Mouse (Mus musculus) spleen, adult 2 months (tissue): ENCODE data around the gene Ephb6. TPM values are rescaled to one million over a fixed set of nuclear protein-coding genes. Genes with fewer than 3 reads are reported as not detected.
"Not testable (repeated sequence)": the region's sequence is repeated elsewhere in the genome, so short reads cannot be mapped to it uniquely, and the experiment has no call there.

ENCODE experiments used
- DNase-seq, 2 experiments: peaks; one replicate each; pipeline versions ENCODE4 v3.0.0 to v3.0.0-alpha.2; 2012 to 2021; ENCODE audit warnings: low spot score in 2 of 2, low read depth in 1 of 2
- H3K27ac ChIP-seq: fragments of 200-500 bp; 2 replicates; pipeline ENCODE4 v1.5.1; 2012; ENCODE audit warnings: low read length, inconsistent platforms; ENCODE audit not compliant: insufficient read depth
- H3K27me3 ChIP-seq: fragments of 200-500 bp; 2 replicates; pipeline ENCODE4 v1.6.1; 2012; ENCODE audit warnings: mild to moderate bottlenecking, moderate library complexity, low read length, inconsistent platforms; ENCODE audit not compliant: control insufficient read depth, insufficient read depth
- H3K36me3 ChIP-seq: fragments of 200-500 bp; 2 replicates; pipeline ENCODE4 v1.6.1; 2012; ENCODE audit warnings: mild to moderate bottlenecking, low read length, inconsistent platforms; ENCODE audit not compliant: control insufficient read depth, insufficient read depth
- H3K4me1 ChIP-seq: fragments of 200-500 bp; 2 replicates; pipeline ENCODE4 v1.6.1; 2011; ENCODE audit warnings: inconsistent platforms; ENCODE audit not compliant: control insufficient read depth, insufficient read depth, insufficient read length
- H3K4me3 ChIP-seq: fragments of 200-500 bp; 2 replicates; pipeline ENCODE4 v1.5.1; 2011; ENCODE audit warnings: mild to moderate bottlenecking, inconsistent platforms; ENCODE audit not compliant: insufficient read depth, insufficient read length; ENCODE audit errors: extremely low read depth
- CTCF ChIP-seq: fragments of 200-500 bp; IDR thresholded peaks from 2 replicates; pipeline ENCODE4 v1.5.1; 2011; ENCODE audit warnings: mild to moderate bottlenecking, inconsistent platforms; ENCODE audit not compliant: insufficient read depth, insufficient read length, insufficient replicate concordance; ENCODE audit errors: extremely low read depth
- POLR2A ChIP-seq: fragments of 200-500 bp; IDR thresholded peaks from 2 replicates; pipeline ENCODE4 v1.6.1; 2011; ENCODE audit warnings: low read depth, low read length, inconsistent platforms
- whole genome bisulfite sequencing: fragments of 180-500 bp; shearing (Covaris S2); methylation state at CpG from one replicate; pipeline ENCODE4 v1.1.7; 2018; 5-methylcytosine and 5-hydroxymethylcytosine counted together
- polyA plus RNA-seq: library from polyadenylated mRNA; depleted of rRNA; stranded (reverse); fragments of >200 nt; gene quantifications from 2 replicates; pipeline ENCODE4 v1.2.3, GENCODE M21; 2012; rRNA removed

Ephb6 gene
- 7.2 and 7.5 TPM in 2 replicates for polyA plus RNA-seq

DNA sequence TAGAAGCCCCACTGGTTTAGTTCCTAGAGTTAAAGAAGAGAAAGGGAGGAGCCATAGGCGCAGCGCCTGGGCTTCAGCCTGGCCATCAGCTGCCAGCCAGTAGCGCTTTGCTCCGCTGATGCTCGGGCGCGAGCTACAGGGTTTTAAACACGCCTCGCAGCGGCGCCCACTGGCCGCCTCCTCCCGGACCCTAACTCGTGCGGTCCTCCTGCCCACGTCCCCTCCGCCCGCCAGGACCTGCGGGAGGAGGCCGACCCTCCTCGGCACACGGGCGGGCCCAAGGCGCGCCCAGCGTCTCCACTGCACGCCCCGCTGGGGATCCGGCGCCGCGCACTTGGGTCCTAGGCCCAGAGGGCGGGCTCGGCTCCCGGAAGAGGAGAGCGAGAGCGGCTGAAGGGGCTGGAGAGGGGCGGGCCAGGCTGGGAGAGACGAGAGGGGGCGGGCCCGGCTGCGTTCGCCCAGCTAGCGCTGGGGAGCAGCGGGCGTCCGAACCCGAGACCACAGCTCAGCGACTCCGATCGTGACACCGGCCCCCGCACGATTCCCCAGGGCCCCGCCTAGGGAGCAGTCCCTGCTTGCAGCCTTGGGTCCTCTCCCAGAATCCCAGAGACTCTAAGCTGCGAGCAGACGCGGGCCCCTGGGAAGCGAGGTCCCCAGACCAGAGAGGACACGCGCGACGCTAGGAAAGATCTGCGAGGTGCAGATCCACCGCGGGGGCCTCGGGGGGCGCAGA, at the start of gene Ephb6:
Ephb6 (plus strand) TSS at position 422 of the 733 bp plus-strand sequence.
- peak; percentile 11 to 44 for DNase-seq
- WGBS, result 1% methylated on average over 68 of the region's 68 CpGs

DNA sequence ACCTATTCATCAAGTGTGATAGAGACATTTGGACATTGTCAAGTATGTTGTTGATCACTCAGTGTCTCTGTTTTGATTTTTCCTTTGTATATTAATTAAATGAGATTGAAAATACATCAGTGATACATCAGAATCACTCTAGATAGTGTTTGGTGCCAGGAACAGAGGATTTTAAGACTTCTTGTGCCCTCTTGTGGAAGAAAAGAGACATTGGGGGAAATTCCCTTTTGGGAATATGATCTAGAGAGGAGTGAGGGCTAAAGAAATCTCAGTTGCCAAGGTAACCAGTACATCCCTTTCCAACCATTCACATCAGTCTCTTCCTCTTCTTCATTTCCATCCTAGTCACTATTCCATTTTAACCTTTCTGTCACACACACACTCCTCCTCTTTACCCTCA, 48.9 kb upstream of the Ephb6 start:
- Histone ChIP-seq H3K36me3 (no peaks in the 10 kb centered on the region), H3K27me3 (no peaks in the 10 kb centered on the region), H3K4me3 (no peak overlapping the region), H3K27ac (no peak overlapping the region), H3K4me1 (peaks cover 11% of the 10 kb centered on the region)
- no peak for TF ChIP-seq POLR2A
- no peak for TF ChIP-seq CTCF
- no peak for DNase-seq

More for the DNA sequence above, at the start of gene Ephb6:
- Histone ChIP-seq H3K27me3 (no peaks in the 10 kb centered on the region; the same call in 1 of the 2 replicates), H3K27ac (peak within 1 kb of the TSS; percentile 43), H3K4me1 (no peaks in the 10 kb centered on the region), H3K4me3 (peak within 1 kb of the TSS; percentile 61), H3K36me3 (no peaks in the 10 kb centered on the region)
- no peak for TF ChIP-seq POLR2A
- TF ChIP-seq CTCF, result no peak

DNA sequence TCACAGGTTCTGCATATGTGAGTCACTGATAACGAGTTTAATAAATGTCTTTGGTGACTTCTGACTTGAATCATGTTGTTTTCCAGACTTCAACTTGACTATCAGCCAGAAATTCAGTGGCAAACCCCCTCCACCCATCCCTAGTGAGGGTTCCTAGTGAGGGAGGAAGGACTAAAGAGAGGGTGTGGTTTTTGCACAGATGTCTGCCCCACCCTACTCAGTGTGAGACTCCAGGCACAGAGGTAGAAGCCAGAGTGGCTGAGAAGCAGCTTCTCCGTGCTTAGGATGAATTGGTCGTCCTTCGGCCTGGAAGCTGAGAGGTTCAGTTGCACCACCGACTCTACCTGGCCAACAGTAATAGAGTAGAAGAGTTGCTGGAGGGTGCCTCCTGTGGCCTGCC, 47.8 kb upstream of the Ephb6 start:
- H3K36me3 ChIP-seq, result no peaks in the 10 kb centered on the region
- H3K4me1 ChIP-seq, result peaks cover 11% of the 10 kb centered on the region
- 42% methylated on average over 5 of the region's 5 CpGs for WGBS
- DNase-seq, result no peak
- no peaks in the 10 kb centered on the region for H3K27me3 ChIP-seq
- TF ChIP-seq CTCF (no peak), POLR2A (no peak)
- H3K4me3 ChIP-seq, result no peak overlapping the region
- H3K27ac ChIP-seq, result peak overlapping the region; percentile 34

GRCm38 (mm10) chr6:41558271-41558670, 47.0 kb upstream of the Ephb6 start:
- Histone ChIP-seq H3K4me3 (no peak overlapping the region), H3K27me3 (no peaks in the 10 kb centered on the region), H3K36me3 (no peaks in the 10 kb centered on the region), H3K4me1 (peaks cover 11% of the 10 kb centered on the region), H3K27ac (peak overlapping the region; percentile 36; the same call in 1 of the 2 replicates)
- DNase-seq, result peak in 1 of 2 experiments; percentile 29
- no peak for TF ChIP-seq CTCF
- TF ChIP-seq POLR2A, result no peak
- WGBS, result 17% methylated on average over 2 of the region's 2 CpGs

GRCm38 (mm10) chr6:41559331-41559730, 46.0 kb upstream of the Ephb6 start:
- Histone ChIP-seq H3K4me1 (peaks cover 9% of the 10 kb centered on the region), H3K36me3 (no peaks in the 10 kb centered on the region), H3K27me3 (no peaks in the 10 kb centered on the region), H3K4me3 (no peak overlapping the region), H3K27ac (peak overlapping the region; percentile 1; the same call in 1 of the 2 replicates)
- TF ChIP-seq CTCF (no peak), POLR2A (no peak)
- WGBS, result 46% methylated on average over 3 of the region's 3 CpGs
- DNase-seq, result no peak

DNA sequence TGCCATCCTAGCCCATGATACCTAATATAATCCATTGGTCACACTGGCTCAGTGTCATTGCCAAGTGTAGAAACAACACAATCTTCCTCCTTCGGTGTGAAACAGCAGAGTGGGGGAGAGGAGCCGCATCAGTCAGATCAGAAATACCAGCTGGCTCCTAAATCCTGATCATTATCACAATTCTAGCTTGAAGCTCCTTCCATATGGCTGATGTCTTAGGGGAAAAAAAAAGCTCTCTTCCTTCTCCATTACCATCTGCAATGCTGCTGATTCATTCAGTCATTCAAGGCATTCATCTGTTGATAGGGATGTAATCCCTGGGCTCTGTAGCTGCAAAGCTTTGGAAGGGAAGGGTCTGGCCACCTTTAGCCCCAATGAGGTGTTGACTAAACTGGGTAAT, 45.0 kb upstream of the Ephb6 start:
- no peaks in the 10 kb centered on the region for H3K36me3 ChIP-seq
- no peak overlapping the region for H3K4me3 ChIP-seq
- no peak for DNase-seq
- H3K27ac ChIP-seq, result no peak overlapping the region
- TF ChIP-seq CTCF, result no peak
- peaks cover 5% of the 10 kb centered on the region; the same call in 1 of the 2 replicates for H3K4me1 ChIP-seq
- 69% methylated on average over 2 of the region's 2 CpGs for WGBS
- H3K27me3 ChIP-seq, result no peaks in the 10 kb centered on the region

GRCm38 (mm10) chr6:41562598-41562997, 42.7 kb upstream of the Ephb6 start:
- Histone ChIP-seq H3K4me1 (peaks cover 2% of the 10 kb centered on the region; the same call in 1 of the 2 replicates), H3K27ac (no peak overlapping the region), H3K27me3 (no peaks in the 10 kb centered on the region), H3K4me3 (no peak overlapping the region), H3K36me3 (no peaks in the 10 kb centered on the region)
- 90% methylated on average over 4 of the region's 4 CpGs for WGBS
- no peak for TF ChIP-seq CTCF
- no peak for TF ChIP-seq POLR2A
- DNase-seq, result no peak

DNA sequence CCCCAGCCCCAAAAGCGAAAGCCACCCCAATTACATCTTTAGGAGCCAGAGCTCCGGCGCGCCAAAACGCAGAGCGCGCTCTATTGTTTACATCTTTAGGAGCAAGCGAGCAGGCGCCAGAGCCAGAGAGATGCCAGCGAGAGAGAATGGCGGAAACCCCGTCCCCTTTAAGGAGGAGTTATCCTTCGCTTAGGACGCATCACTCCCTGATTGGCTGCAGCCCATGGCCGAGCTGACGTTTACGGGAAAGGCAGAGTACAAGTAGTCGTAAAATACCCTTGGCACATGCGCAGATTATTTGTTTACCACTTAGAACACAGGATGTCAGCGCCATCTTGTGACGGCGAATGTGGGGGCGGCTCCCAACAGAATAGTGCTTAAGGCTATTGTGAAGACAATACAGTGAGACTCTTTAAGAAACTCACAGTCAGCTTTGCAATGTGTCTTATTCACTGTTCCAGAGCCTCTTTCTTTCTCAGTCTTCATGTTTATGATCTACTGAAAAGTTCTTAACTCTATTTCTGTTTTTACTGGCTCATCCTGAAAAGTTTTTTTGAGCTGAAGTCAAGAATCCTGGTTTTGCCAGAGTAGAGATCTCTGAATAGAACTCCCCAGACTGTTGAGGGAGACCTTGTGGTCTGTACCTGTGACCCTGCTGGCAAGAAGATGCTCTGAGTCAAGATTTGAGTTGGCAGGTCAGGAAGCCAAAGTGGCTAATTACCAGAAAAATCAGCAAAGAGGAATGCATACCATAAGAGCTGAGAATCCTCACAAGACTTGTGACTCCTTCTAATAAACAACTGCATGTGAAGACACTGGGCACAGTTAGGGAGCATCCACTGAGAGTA, 42.0 kb upstream of the Ephb6 start:
- not testable (repeated sequence) for H3K4me1 ChIP-seq, DNase-seq, H3K27me3 ChIP-seq, H3K27ac ChIP-seq, H3K36me3 ChIP-seq, H3K4me3 ChIP-seq
- WGBS, result 72% methylated on average over 5 of the region's 23 CpGs
